Mouse (Mus musculus) lung, postnatal 0 days (tissue): Measurements from ENCODE around the gene Il1b.

Experiments
- CTCF ChIP-seq: IDR thresholded peaks from 2 replicates; pipeline ENCODE4 v1.5.1; 2016; ENCODE audit warnings: antibody characterized with exemption, mild to moderate bottlenecking
- EP300 ChIP-seq: IDR thresholded peaks from 2 replicates; pipeline ENCODE4 v1.6.1; 2016; ENCODE audit warnings: antibody characterized with exemption, mild to moderate bottlenecking, control low read depth

GRCm38 (mm10) chr2:129338138-129338621 lies 32.8 kb downstream of the Il1b start:
- no peak for TF ChIP-seq EP300
- TF ChIP-seq CTCF = no peak
